Mouse (Mus musculus): ENCODE results near the gene Uvrag.

Gene Uvrag

GRCm38 (mm10) chr7:99139841-99140491 lies 975 bp downstream of the Uvrag start:
- no peak for DNase-seq (ENCODE audit: low spot score)

GRCm38 (mm10) chr7:99137541-99137940 lies 3.4 kb downstream of the Uvrag start:
- no peak for DNase-seq (ENCODE audit: low spot score)

GRCm38 (mm10) chr7:99136789-99137188 lies 4.2 kb downstream of the Uvrag start:
- DNase-seq (ENCODE audit: low spot score) = no peak

- no peak for DNase-seq (ENCODE audit: low spot score)
Observed at GRCm38 (mm10) chr7:99133811-99134402, 7.0 kb downstream of the Uvrag start.

GRCm38 (mm10) chr7:99132597-99132996 lies 8.3 kb downstream of the Uvrag start:
- no peak for DNase-seq (ENCODE audit: low spot score)

- DNase-seq (ENCODE audit: low spot score) = no peak
Observed at GRCm38 (mm10) chr7:99131819-99132353, 9.1 kb downstream of the Uvrag start.

GRCm38 (mm10) chr7:99128965-99129364 lies 12.0 kb downstream of the Uvrag start:
- no peak for DNase-seq (ENCODE audit: low spot score)

- no peak for DNase-seq (ENCODE audit: low spot score)
Observed at GRCm38 (mm10) chr7:99128020-99128950, 12.7 kb downstream of the Uvrag start.

GRCm38 (mm10) chr7:99126057-99126456 lies 14.9 kb downstream of the Uvrag start:
- peak; percentile 54 for DNase-seq (ENCODE audit: low spot score)

GRCm38 (mm10) chr7:99122651-99123050 lies 18.3 kb downstream of the Uvrag start:
- no peak for DNase-seq (ENCODE audit: low spot score)

- DNase-seq (ENCODE audit: low spot score) = no peak
Observed at GRCm38 (mm10) chr7:99120865-99121521, 19.9 kb downstream of the Uvrag start.

GRCm38 (mm10) chr7:99120082-99120481 lies 20.9 kb downstream of the Uvrag start:
- DNase-seq (ENCODE audit: low spot score) = no peak

- no peak for DNase-seq (ENCODE audit: low spot score)
Observed at GRCm38 (mm10) chr7:99116781-99117180, 24.2 kb downstream of the Uvrag start.

GRCm38 (mm10) chr7:99114006-99114726 lies 26.8 kb downstream of the Uvrag start:
- DNase-seq (ENCODE audit: low spot score) = no peak

GRCm38 (mm10) chr7:99107566-99107965 lies 33.4 kb downstream of the Uvrag start:
- no peak for DNase-seq (ENCODE audit: low spot score)

- DNase-seq (ENCODE audit: low spot score) = no peak
Observed at GRCm38 (mm10) chr7:99106714-99107270, 34.1 kb downstream of the Uvrag start.

- DNase-seq (ENCODE audit: low spot score) = no peak
Observed at GRCm38 (mm10) chr7:99101767-99102593, 39.0 kb downstream of the Uvrag start.

- DNase-seq (ENCODE audit: low spot score) = no peak
Observed at GRCm38 (mm10) chr7:99101076-99101475, 39.9 kb downstream of the Uvrag start.

- no peak for DNase-seq (ENCODE audit: low spot score)
Observed at GRCm38 (mm10) chr7:99100573-99100972, 40.4 kb downstream of the Uvrag start.

- no peak for DNase-seq (ENCODE audit: low spot score)
Observed at GRCm38 (mm10) chr7:99100087-99100486, 40.9 kb downstream of the Uvrag start.
